In the genomic region with DNA sequence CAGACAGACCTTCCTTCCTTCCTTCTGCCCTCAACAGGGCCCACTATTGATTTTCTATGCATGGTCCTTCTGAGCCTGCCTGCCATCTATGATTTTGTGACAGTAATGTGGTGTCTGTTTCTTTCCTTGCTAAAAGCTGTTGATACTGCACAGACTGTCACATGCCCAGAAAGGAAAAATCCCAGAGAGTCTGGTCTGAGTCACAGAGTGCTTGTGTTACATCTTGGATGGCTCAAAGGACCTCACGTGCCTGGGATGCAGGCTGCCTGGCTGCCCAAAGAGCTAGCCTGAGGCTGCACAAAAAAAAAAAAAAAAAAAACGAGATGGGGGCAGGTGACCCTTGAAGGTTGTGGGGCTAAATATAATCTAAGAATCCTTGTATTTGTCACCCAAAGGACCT, we compare ENCODE assay signal across 27 mouse cellular contexts. TPM values are rescaled to one million over a fixed set of nuclear protein-coding genes. Genes with fewer than 3 reads are reported as not detected.
A peak's percentile ranks its signal among the peaks of the same experiment; 100 is the strongest.
DNase-seq lines count a peak whose midpoint lies in the region; ATAC-seq lines count a peak whose summit lies in the region.
"Had no signal": no experiment of that assay in that cellular context is flagged by ENCODE, and none has a peak within 500 bp of the region (broad histone marks: within the 10 kb centered on the region; RNA-seq: fewer than 3 reads in every experiment).

No protein-coding gene starts in this region.

- H3K9ac ChIP-seq in midbrain, embryonic 11.5 days (ENCODE audit: low read length): no peak overlapping the region
- H3K9ac ChIP-seq: heart, embryonic 15.5 days; limb, embryonic 12.5 days; liver, embryonic 15.5 days; lung, embryonic 14.5 days; midbrain, embryonic 12.5 days; stomach, embryonic 15.5 days had no signal

- H3K9me3 ChIP-seq in midbrain, embryonic 10.5 days (replicated peaks): no peaks in the 10 kb centered on the region
- H3K9me3 ChIP-seq in midbrain, embryonic 11.5 days (ENCODE audit: control insufficient read depth, low read length): no peaks in the 10 kb centered on the region
- H3K9me3 ChIP-seq: heart, embryonic 10.5 days; heart, embryonic 15.5 days; limb, embryonic 12.5 days; liver, embryonic 15.5 days; midbrain, embryonic 12.5 days; stomach, embryonic 15.5 days had no signal

- H3K27me3 ChIP-seq in midbrain, embryonic 10.5 days (ENCODE audit: low read depth, poor library complexity, severe bottlenecking): no peaks in the 10 kb centered on the region
- H3K27me3 ChIP-seq in midbrain, embryonic 11.5 days (ENCODE audit: control insufficient read depth, insufficient read depth, low read length): no peaks in the 10 kb centered on the region
- H3K27me3 ChIP-seq: limb, embryonic 12.5 days; liver, embryonic 15.5 days; midbrain, embryonic 12.5 days; stomach, embryonic 15.5 days had no signal

- intact Hi-C loops in left cerebral cortex, postnatal 4 days (cut with DNase I): no loop called here

- H3K4me2 ChIP-seq in midbrain, embryonic 11.5 days: no peak overlapping the region
- H3K4me2 ChIP-seq: heart, embryonic 15.5 days; limb, embryonic 12.5 days; liver, embryonic 15.5 days; lung, embryonic 14.5 days; midbrain, embryonic 12.5 days; stomach, embryonic 15.5 days had no signal

- H3K27ac ChIP-seq in midbrain, embryonic 10.5 days (replicated peaks): peak overlapping the region; percentile 79; the same call in 1 of the 2 replicates
- no peak overlapping the region for H3K27ac ChIP-seq in midbrain, embryonic 11.5 days (ENCODE audit: low read depth, low read length)
- H3K27ac ChIP-seq: heart, embryonic 10.5 days; heart, embryonic 15.5 days; limb, embryonic 12.5 days; liver, embryonic 15.5 days; midbrain, embryonic 12.5 days; stomach, embryonic 15.5 days had no signal

- H3K4me3 ChIP-seq in midbrain, embryonic 10.5 days: no peak overlapping the region
- no peak overlapping the region for H3K4me3 ChIP-seq in midbrain, embryonic 11.5 days (ENCODE audit: low read depth, low read length)
- H3K4me3 ChIP-seq: erythroblast, embryonic 14.5 days; heart, embryonic 10.5 days; heart, embryonic 15.5 days; limb, embryonic 12.5 days; liver, embryonic 15.5 days; midbrain, embryonic 12.5 days; stomach, embryonic 15.5 days had no signal

- peak; percentile 30 for DNase-seq in adrenal gland, adult 2 months
- DNase-seq in adrenal gland, postnatal 10 days: no peak
- DNase-seq in midbrain, embryonic 10.5 days (ENCODE audit: low spot score): no peak
- DNase-seq in midbrain, embryonic 11.5 days (ENCODE audit: low spot score, missing footprints): no peak
- peak; percentile 5 to 49 for DNase-seq in adrenal gland, postnatal 36 days
- no peak for DNase-seq in left cerebral cortex, postnatal 4 days
- DNase-seq: cerebellum, adult 2 months; cerebellum, postnatal 14 days; gastrocnemius, postnatal 14 days; heart, adult 11 months; kidney, adult 18-20 months; kidney, postnatal 36 days; layer of hippocampus, postnatal 36 days; lung, embryonic 14.5 days; lung, postnatal 14 days; right cerebral cortex, postnatal 25 days; thymus, postnatal 14 days had no signal

- no peaks in the 10 kb centered on the region for H3K36me3 ChIP-seq in midbrain, embryonic 10.5 days
- H3K36me3 ChIP-seq in midbrain, embryonic 11.5 days (ENCODE audit: control insufficient read depth, insufficient read depth, low read length): no peaks in the 10 kb centered on the region
- H3K36me3 ChIP-seq: heart, embryonic 10.5 days; heart, embryonic 15.5 days; limb, embryonic 12.5 days; liver, embryonic 15.5 days; midbrain, embryonic 12.5 days; stomach, embryonic 15.5 days had no signal

- peaks cover 14% of the 10 kb centered on the region for H3K4me1 ChIP-seq in midbrain, embryonic 10.5 days
- H3K4me1 ChIP-seq in midbrain, embryonic 11.5 days (ENCODE audit: control insufficient read depth, insufficient read depth, low read length): 0 out of 2 replicates have a peak, but pooled peaks cover 4% of the 10 kb centered on the region
- H3K4me1 ChIP-seq: heart, embryonic 10.5 days; liver, embryonic 15.5 days had no signal

- ATAC-seq in midbrain, embryonic 11.5 days (ENCODE audit: low FRiP score): no peak
- no peak for ATAC-seq in granulocyte monocyte progenitor cell, adult 5-6 weeks (replicated peaks; ENCODE audit: poor library complexity, severe bottlenecking)
- ATAC-seq: forebrain, embryonic 14.5 days; hindbrain, embryonic 16.5 days had no signal

- WGBS in midbrain, embryonic 10.5 days: 49% methylated on average over 2 of the region's 2 CpGs
- 44% methylated on average over 2 of the region's 2 CpGs for WGBS in midbrain, embryonic 11.5 days

RNA-seq across cellular contexts. Expression of a gene that starts 46.8 kb away (rescaled TPM):
- total RNA-seq in adrenal gland, adult 2 months (2021): 10 to 100 TPM; 32.7 to 35.2 TPM
- polyA plus RNA-seq in adrenal gland, adult 2 months (2012; rRNA removed): 2.8 and 3.0 TPM in 2 replicates
- total RNA-seq in adrenal gland, postnatal 10 days (2021): 10 to 100 TPM; 30.9 to 35.1 TPM
- 73.2 and 74.9 TPM in 2 replicates for polyA plus RNA-seq in midbrain, embryonic 10.5 days (2016; fragmentation: Nextera tagmentation; extraction: Ambion mirVana)
- polyA plus RNA-seq in midbrain, embryonic 11.5 days (2014; fragmentation: Nextera tagmentation; extraction: Ambion mirVana): 57.1 and 59.5 TPM in 2 replicates
- total RNA-seq in adrenal gland, postnatal 36 days (2021): 10 to 100 TPM; 39.9 to 43.1 TPM
- total RNA-seq in granulocyte monocyte progenitor cell, adult 5-6 weeks (2014; fragmentation: Nextera tagmentation): 52.4 and 77.4 TPM in 2 replicates
- total RNA-seq in granulocyte monocyte progenitor cell, adult 5-6 weeks (2017): 51.5 and 73.9 TPM in 2 replicates
- 10 to 100 TPM; 35.4 to 36.4 TPM for total RNA-seq in left cerebral cortex, postnatal 4 days (2021)

RNA-seq across cellular contexts. Expression of a gene that starts 52.1 kb away (rescaled TPM):
- total RNA-seq in adrenal gland, adult 2 months (2021): 10 to 100 TPM; 14.3 to 21.2 TPM
- 3.2 and 3.7 TPM in 2 replicates for polyA plus RNA-seq in adrenal gland, adult 2 months (2012; rRNA removed)
- total RNA-seq in adrenal gland, postnatal 10 days (2021): 10 to 100 TPM; 13.2 to 15.8 TPM
- polyA plus RNA-seq in midbrain, embryonic 10.5 days (2016; fragmentation: Nextera tagmentation; extraction: Ambion mirVana): 30.9 and 44.7 TPM in 2 replicates
- polyA plus RNA-seq in midbrain, embryonic 11.5 days (2014; fragmentation: Nextera tagmentation; extraction: Ambion mirVana): 48.9 and 54.9 TPM in 2 replicates
- 10 to 100 TPM; 17.1 to 26.3 TPM for total RNA-seq in adrenal gland, postnatal 36 days (2021)
- total RNA-seq in granulocyte monocyte progenitor cell, adult 5-6 weeks (2014; fragmentation: Nextera tagmentation): 3.4 and 4.0 TPM in 2 replicates
- total RNA-seq in granulocyte monocyte progenitor cell, adult 5-6 weeks (2017): 0.88 and 1.8 TPM in 2 replicates
- total RNA-seq in left cerebral cortex, postnatal 4 days (2021): 100 to 1,000 TPM; 276 to 282 TPM

Comparison
In these comparisons a context has a peak if more than half of its experiments do, and no peak if none do; other contexts are left out.
1. DNase-seq: peak in adrenal gland, adult 2 months (single experiment) and adrenal gland, postnatal 36 days (2 of 2); none in adrenal gland, postnatal 10 days (single experiment), midbrain, embryonic 10.5 days (single experiment), midbrain, embryonic 11.5 days (single experiment) and left cerebral cortex, postnatal 4 days (single experiment).
2. RNA of a gene that starts 52.1 kb away (total RNA-seq): 276 to 282 TPM in left cerebral cortex, postnatal 4 days; 17.1 to 26.3 TPM in adrenal gland, postnatal 36 days, 14.3 to 21.2 TPM in adrenal gland, adult 2 months, 13.2 to 15.8 TPM in adrenal gland, postnatal 10 days and 0.88 to 4.0 TPM in granulocyte monocyte progenitor cell, adult 5-6 weeks; every median in the first group is over 10 times any median in the second.